Mouse (Mus musculus) adrenal gland, adult 2 months (tissue): Measurements from ENCODE around the gene Kif26b. TPM values are rescaled to one million over a fixed set of nuclear protein-coding genes. Genes with fewer than 3 reads are reported as not detected.

Experiments
- DNase-seq: peaks from one replicate; pipeline ENCODE4 v3.0.0; 2021
- long read RNA-seq: library from polyadenylated mRNA; stranded (forward); transcript quantifications from one replicate; pipeline ENCODE4 v2.0.0, GENCODE M21; 2021
- polyA plus RNA-seq: library from polyadenylated mRNA; depleted of rRNA; stranded (reverse); fragments of >200 nt; gene quantifications from 2 replicates; pipeline ENCODE4 v1.2.3, GENCODE M21; 2012; rRNA removed
- total RNA-seq, 2 experiments: library from RNA; stranded (reverse); gene quantifications; 2 replicates each; pipeline ENCODE4 v1.2.3; 2021

Gene Kif26b
- total RNA-seq (1 to 10 TPM; 1.6 to 1.9 TPM), polyA plus RNA-seq (0.18 and 0.35 TPM in 2 replicates)
- long read RNA-seq = 0 reads

- peak; percentile 73 for DNase-seq
Measured at GRCm38 (mm10) chr1:178528431-178529351, at the start of gene Kif26b. TSS of gene Kif26b (plus strand) at chr1:178529125.

- no peak for DNase-seq
Measured at GRCm38 (mm10) chr1:178483854-178484253, 45.1 kb upstream of the Kif26b start.

GRCm38 (mm10) chr1:178485138-178485867 is 43.6 kb upstream of the Kif26b start:
- DNase-seq = no peak

GRCm38 (mm10) chr1:178485868-178486220 is 43.1 kb upstream of the Kif26b start:
- no peak for DNase-seq

GRCm38 (mm10) chr1:178486828-178487227 is 42.1 kb upstream of the Kif26b start:
- DNase-seq = no peak

GRCm38 (mm10) chr1:178489127-178489526 is 39.8 kb upstream of the Kif26b start:
- DNase-seq = no peak

GRCm38 (mm10) chr1:178491733-178492132 is 37.2 kb upstream of the Kif26b start:
- DNase-seq = no peak

- DNase-seq = no peak
Measured at GRCm38 (mm10) chr1:178492493-178492892, 36.4 kb upstream of the Kif26b start.

GRCm38 (mm10) chr1:178496186-178496585 is 32.7 kb upstream of the Kif26b start:
- no peak for DNase-seq

- peak; percentile 49 for DNase-seq
Measured at GRCm38 (mm10) chr1:178496841-178497240, 32.1 kb upstream of the Kif26b start.

- DNase-seq = no peak
Measured at GRCm38 (mm10) chr1:178506938-178507337, 22.0 kb upstream of the Kif26b start.

GRCm38 (mm10) chr1:178512323-178513031 is 16.4 kb upstream of the Kif26b start:
- DNase-seq = no peak

- no peak for DNase-seq
Measured at GRCm38 (mm10) chr1:178513954-178514353, 15.0 kb upstream of the Kif26b start.

GRCm38 (mm10) chr1:178515839-178516238 is 13.1 kb upstream of the Kif26b start:
- DNase-seq = no peak

- DNase-seq = no peak
Measured at GRCm38 (mm10) chr1:178522389-178522788, 6.5 kb upstream of the Kif26b start.

- no peak for DNase-seq
Measured at GRCm38 (mm10) chr1:178523152-178523551, 5.8 kb upstream of the Kif26b start.

- peak; percentile 78 for DNase-seq
Measured at GRCm38 (mm10) chr1:178527185-178527546, 1.8 kb upstream of the Kif26b start.

- no peak for DNase-seq
Measured at GRCm38 (mm10) chr1:178527547-178528361, 1.2 kb upstream of the Kif26b start.

- peak; percentile 18 for DNase-seq
Measured at GRCm38 (mm10) chr1:178529512-178530300, 781 bp downstream of the Kif26b start.

- peak; percentile 91 for DNase-seq
Measured at GRCm38 (mm10) chr1:178530301-178531078, 1.6 kb downstream of the Kif26b start.
